Mouse (Mus musculus): ENCODE data around the gene Prrg3.
"Not testable (repeated sequence)": the region's sequence is repeated elsewhere in the genome, so short reads cannot be mapped to it uniquely, and the experiment has no call there.

Gene Prrg3

GRCm38 (mm10) chrX:71962073-71963051 lies at the start of gene Prrg3:
TSS of gene Prrg3 (plus strand) at chrX:71962624.
- no peak for DNase-seq (ENCODE audit: low spot score in 2 of 2)

DNA sequence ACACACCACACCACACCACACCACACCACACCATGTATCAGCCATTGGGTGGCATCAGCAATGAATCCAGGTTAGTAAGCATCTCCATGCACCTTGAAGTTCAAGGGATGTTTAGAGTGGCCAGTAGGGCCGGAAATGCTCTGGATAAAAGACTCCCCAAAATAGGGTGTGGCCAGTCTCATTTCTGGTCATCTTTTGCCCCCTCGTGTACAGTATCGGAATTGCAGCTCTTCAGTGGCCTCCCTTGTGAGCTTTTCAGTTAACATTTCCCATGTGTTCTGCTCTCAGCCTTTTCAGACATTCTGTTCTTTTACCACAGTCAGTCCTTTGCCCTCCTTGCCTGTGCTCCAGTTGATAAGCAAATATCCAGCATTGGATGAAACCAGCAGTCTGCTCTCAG lies 15.8 kb upstream of the Prrg3 start:
- DNase-seq (ENCODE audit: low spot score in 2 of 2) = peak in 1 of 2 experiments; percentile 1

GRCm38 (mm10) chrX:71958366-71958765 lies 4.1 kb upstream of the Prrg3 start:
- no peak for DNase-seq (ENCODE audit: low spot score in 2 of 2)

DNA sequence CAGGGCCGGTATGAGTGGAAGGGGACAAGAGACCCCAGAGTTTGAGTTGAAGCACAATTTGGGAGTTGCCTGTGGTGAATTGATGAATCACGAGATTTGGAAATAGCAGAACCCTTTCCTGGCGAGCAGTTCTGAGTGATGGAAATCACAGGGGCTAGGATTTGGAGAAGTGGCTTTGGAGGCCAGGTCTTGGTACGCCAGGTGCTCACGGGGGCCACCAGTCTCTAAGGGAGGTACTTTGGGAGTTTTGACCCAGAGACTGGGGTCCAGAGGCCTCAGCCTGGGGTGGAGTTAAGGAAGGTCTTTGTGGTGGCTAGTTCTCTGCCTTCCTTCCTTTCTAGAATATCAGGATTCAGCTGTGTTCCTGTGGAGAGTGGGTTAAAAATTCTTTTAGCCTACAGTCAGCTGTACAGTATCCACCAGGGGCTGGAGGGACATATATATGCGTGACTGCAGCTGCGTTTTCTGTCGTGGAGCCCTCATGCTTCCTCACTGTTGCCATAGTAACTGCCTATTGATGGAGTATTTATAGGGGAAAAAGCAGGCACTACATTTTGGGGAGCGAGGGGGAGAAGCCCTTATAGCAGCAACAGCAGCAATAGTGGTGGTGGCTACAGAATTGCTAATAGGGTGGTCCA lies 970 bp downstream of the Prrg3 start:
- DNase-seq (ENCODE audit: low spot score in 2 of 2) = no peak

- no peak for DNase-seq (ENCODE audit: low spot score in 2 of 2)
Observed at GRCm38 (mm10) chrX:71968216-71968615, 5.8 kb downstream of the Prrg3 start.

GRCm38 (mm10) chrX:71968816-71969215 lies 6.4 kb downstream of the Prrg3 start:
- no peak for DNase-seq (ENCODE audit: low spot score in 2 of 2)

- DNase-seq (ENCODE audit: low spot score in 2 of 2) = no peak
Observed at GRCm38 (mm10) chrX:71971325-71971724, 8.9 kb downstream of the Prrg3 start.

DNA sequence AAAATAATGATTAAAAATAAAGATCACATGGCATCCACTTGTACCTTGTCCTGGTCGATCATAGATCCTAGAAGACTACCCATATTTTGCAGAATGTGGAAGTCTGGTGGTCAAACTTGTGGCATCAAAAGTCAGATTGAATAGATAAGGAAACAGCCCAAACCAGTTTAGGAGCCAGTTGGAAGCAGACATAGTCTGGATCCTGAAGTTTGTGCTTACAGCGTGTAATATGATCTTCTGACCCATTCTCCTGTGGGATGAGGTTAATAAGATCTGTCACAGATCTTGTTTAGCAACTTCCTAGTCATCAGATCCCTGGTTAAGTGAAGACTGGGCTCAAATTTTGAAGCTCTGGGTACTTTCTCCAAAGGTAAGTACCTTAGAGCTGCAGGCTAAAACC lies 10.3 kb downstream of the Prrg3 start, which contains the start of gene Fate1:
Gene Fate1 (plus strand): TSS at position 301 of the 400 bp plus-strand sequence.
- no peak for DNase-seq (ENCODE audit: low spot score in 2 of 2)

- not testable (repeated sequence) for DNase-seq (ENCODE audit: low spot score in 2 of 2)
Observed at GRCm38 (mm10) chrX:71977681-71978080, 15.3 kb downstream of the Prrg3 start.

DNA sequence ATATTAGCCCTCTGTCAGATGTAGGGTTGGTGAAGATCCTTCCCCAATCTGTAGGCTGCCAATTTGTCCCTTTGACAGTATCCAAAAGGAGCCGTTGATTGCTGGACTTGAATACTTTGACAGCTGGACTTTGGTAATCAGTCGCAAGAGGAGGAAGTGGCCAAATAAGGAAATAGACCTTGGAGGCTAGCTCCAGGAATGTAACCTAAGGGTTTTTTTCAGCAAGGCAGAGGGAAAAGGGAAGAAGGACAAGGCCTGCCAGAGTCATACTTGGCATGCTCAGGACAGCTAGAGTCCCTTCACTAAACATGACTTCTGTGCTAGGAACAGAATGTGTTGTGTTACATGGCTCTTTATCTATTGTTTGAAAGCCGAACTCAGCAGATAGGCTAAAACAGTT lies 18.0 kb downstream of the Prrg3 start:
- DNase-seq (ENCODE audit: low spot score in 2 of 2) = no peak

GRCm38 (mm10) chrX:71981322-71981721 lies 18.9 kb downstream of the Prrg3 start:
- DNase-seq (ENCODE audit: low spot score in 2 of 2) = no peak

DNA sequence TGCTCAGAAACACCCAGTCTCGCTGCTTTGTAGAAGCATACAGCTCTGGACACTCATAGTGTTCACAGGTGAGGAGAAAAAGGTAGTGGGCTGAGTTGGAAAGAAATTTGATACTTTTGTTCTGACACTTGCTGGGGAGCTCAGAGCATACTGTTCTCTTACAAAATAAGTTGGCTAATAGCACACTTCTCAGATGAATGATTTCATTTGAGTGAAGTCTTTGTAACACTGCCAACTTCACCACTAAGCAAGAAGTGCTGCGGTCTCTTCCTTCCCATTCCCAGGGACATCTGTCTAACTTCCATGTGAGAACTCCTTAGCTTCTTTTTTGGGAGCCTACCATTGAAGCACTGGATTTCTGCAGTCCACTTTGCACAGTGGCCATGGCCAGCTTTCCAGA lies 20.8 kb downstream of the Prrg3 start:
- DNase-seq (ENCODE audit: low spot score in 2 of 2) = no peak

- DNase-seq (ENCODE audit: low spot score in 2 of 2) = no peak
Observed at GRCm38 (mm10) chrX:71983775-71984174, 21.4 kb downstream of the Prrg3 start.

DNA sequence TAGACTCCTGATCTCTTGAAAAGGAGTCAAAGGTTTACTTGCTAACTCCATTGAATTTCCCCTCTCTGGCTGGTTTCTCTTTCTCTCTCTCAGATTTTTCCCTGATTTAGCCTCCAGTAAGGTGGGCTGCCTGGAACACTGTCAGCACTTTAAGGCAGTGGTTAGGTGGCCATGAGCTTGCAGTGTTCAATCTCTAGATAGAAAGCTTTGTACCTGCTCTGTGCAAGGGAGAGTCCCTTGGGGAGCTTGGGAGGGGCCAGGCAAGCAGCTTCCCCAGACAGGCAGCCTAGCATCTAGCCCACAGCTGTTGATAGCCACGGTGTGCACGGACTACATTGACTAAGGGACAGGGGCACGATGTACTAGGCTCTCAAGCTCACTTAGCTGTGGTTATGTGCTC lies 29.1 kb downstream of the Prrg3 start, which contains the start of gene Cnga2:
Gene Cnga2 (plus strand): TSS at position 301 of the 400 bp plus-strand sequence.
- DNase-seq (ENCODE audit: low spot score in 2 of 2) = no peak

DNA sequence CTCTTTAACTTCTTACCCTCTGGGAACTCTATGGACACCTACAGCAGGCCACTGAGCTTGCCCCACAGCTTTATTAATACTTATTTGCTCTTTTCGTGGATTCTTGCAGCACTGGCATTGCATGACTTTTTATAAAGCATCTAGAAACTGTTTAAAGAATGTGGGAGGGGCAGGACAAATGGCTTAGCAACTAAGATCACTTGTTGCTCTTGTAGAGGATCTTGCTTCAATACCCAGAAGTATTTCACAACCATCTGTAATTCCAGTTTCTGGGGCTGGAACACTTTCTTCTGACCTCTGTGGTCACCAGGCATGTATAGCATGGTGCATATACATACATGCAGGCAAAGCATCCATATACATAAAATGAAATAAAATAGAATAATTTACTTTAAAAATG lies 33.5 kb downstream of the Prrg3 start:
- no peak for DNase-seq (ENCODE audit: low spot score in 2 of 2)

- no peak for DNase-seq (ENCODE audit: low spot score in 2 of 2)
Observed at GRCm38 (mm10) chrX:72009930-72010329, 47.5 kb downstream of the Prrg3 start.

DNA sequence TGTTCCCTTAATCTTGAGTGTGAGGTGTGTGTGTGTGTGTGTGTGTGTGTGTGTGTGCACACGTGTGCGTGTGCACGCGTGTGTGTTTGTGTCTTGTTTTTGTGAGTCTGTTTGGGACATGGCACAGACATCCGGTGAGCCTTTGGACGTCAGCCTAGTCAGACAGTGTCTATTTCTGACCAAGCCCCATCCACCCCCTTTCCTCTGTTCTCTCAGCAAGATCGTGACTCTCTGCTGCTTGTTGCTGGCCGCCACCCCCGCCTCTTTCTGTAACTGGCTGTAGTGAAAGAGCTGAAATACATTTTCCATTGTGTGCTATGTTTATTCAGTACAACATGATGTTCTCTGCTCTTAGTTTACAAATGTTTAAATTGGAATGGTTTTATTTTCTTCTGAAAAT lies 49.8 kb downstream of the Prrg3 start:
- no peak for DNase-seq (ENCODE audit: low spot score in 2 of 2)

DNA sequence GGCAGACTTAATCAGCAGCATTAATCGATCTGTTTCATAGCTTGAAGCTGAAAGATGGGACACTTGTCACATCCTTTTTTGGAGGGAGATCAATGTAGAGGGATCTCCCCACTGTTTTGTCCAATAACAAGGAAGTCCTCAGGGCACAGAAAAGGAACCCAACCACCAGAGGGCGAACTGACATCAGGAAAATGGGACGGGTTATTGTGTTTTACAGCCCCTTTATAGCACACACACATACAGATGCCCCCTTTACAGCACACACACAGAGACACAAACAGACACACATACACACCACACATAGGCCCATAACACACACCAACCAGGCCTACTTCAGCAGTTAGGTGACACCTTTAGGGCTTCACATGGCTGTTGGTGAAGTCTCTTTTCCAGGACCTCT lies 50.4 kb downstream of the Prrg3 start:
- DNase-seq (ENCODE audit: low spot score in 2 of 2) = no peak

DNA sequence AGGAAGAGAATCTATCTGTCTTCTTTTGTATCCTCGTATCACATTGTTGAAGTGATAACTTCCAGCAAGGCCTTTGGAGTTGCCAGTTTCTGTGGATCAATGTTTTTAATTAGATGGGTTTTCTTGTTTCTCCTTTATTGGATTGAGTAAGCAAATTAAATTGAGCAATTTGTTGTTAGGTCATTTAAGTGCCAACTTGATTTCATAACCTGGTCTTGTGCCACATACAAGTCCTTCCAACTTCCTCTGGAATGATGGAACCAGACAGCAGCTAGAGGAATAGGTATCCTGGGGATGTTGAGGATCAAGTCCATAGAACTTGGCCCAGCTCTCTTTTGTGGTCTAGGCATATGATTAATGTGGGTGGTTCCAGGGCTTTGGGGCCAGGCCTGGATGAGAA lies 59.8 kb downstream of the Prrg3 start:
- no peak for DNase-seq (ENCODE audit: low spot score in 2 of 2)

Data from spleen, postnatal 36 days (tissue).